Mouse (Mus musculus) small intestine, adult 2 months (tissue): ENCODE data around the gene Slc4a4. TPM values are rescaled to one million over a fixed set of nuclear protein-coding genes. Genes with fewer than 3 reads are reported as not detected.

Experiments used
- H3K27ac ChIP-seq: fragments of 200-500 bp; 2 replicates; pipeline ENCODE4 v1.5.1; 2012; ENCODE audit warnings: low read depth, low read length, control low read depth, inconsistent platforms; ENCODE audit not compliant: insufficient read depth
- H3K27me3 ChIP-seq: fragments of 200-500 bp; 2 replicates; pipeline ENCODE4 v1.6.1; 2012; ENCODE audit warnings: mild to moderate bottlenecking, moderate library complexity, low read length, inconsistent platforms; ENCODE audit not compliant: control insufficient read depth, insufficient read depth
- H3K36me3 ChIP-seq: fragments of 200-500 bp; 2 replicates; pipeline ENCODE4 v1.6.1; 2012; ENCODE audit warnings: mild to moderate bottlenecking, low read length, control low read depth, inconsistent platforms; ENCODE audit not compliant: control insufficient read depth, insufficient read depth
- H3K4me1 ChIP-seq: fragments of 200-500 bp; 2 replicates; pipeline ENCODE4 v1.6.1; 2012; ENCODE audit warnings: low read length, inconsistent platforms, mixed read lengths; ENCODE audit not compliant: control insufficient read depth, insufficient read depth, insufficient read length
- H3K4me3 ChIP-seq: fragments of 200-500 bp; 2 replicates; pipeline ENCODE4 v1.5.1; 2012; ENCODE audit warnings: low read depth, mild to moderate bottlenecking, control low read depth, inconsistent platforms, low read length, moderate library complexity
- CTCF ChIP-seq: fragments of 200-500 bp; IDR thresholded peaks from 2 replicates; pipeline ENCODE4 v1.5.1; 2012; ENCODE audit warnings: low read depth, mild to moderate bottlenecking, control low read depth, inconsistent platforms, low read length, moderate library complexity, mixed read lengths; ENCODE audit not compliant: insufficient replicate concordance, insufficient read length; ENCODE audit errors: extremely low read depth
- POLR2A ChIP-seq: fragments of 200-500 bp; IDR thresholded peaks from 2 replicates; pipeline ENCODE4 v1.6.1; 2012; ENCODE audit warnings: low read depth, mild to moderate bottlenecking, control low read depth, inconsistent platforms, low read length, moderate library complexity
- WGBS: fragments of 180-500 bp; shearing (Covaris S2); methylation state at CpG from one replicate; pipeline ENCODE4 v1.1.7; 2018; 5-methylcytosine and 5-hydroxymethylcytosine counted together
- polyA plus RNA-seq: library from polyadenylated mRNA; depleted of rRNA; stranded (reverse); fragments of >200 nt; gene quantifications from 2 replicates; pipeline ENCODE4 v1.2.3, GENCODE M21; 2012

Gene Slc4a4
- polyA plus RNA-seq, 1 experiment: 15.3 TPM

DNA sequence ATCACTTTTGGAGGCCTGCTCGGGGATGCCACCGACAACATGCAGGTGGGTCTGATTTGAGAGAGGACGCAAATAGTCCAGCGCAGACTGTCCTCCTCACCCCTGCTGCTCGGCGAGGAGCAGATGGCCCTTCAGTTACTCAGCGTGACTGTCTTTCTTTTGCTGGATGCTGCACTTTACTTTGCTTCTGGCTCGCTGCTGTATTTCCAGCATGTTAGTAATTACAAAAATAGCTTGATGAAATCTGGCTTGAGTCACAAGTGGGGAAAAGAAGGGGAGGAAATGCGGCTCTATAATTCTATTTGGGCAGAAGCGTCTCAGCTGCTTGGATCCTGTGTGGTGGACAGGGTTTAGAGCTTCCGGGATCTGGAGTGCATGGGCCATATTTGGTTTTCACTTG lies 249.2 kb downstream of the Slc4a4 start:
- H3K4me3 ChIP-seq: no peak overlapping the region
- H3K36me3 ChIP-seq: peaks cover 20% of the 10 kb centered on the region
- H3K27me3 ChIP-seq: no peaks in the 10 kb centered on the region
- H3K4me1 ChIP-seq: no peaks in the 10 kb centered on the region
- WGBS: 86% methylated on average over 11 of the region's 11 CpGs
- H3K27ac ChIP-seq: no peak overlapping the region
- TF ChIP-seq CTCF: no peak
- TF ChIP-seq POLR2A: no peak

GRCm38 (mm10) chr5:89140070-89140469 lies 253.5 kb downstream of the Slc4a4 start:
- Histone ChIP-seq H3K4me3 (no peak overlapping the region), H3K27me3 (no peaks in the 10 kb centered on the region), H3K36me3 (peaks cover 20% of the 10 kb centered on the region), H3K27ac (no peak overlapping the region), H3K4me1 (no peaks in the 10 kb centered on the region)
- TF ChIP-seq POLR2A (no peak), CTCF (no peak)
- WGBS: 96% methylated on average over 2 of the region's 2 CpGs

- H3K4me3 ChIP-seq: no peak overlapping the region
- no peaks in the 10 kb centered on the region for H3K27me3 ChIP-seq
- H3K4me1 ChIP-seq: peaks cover 2% of the 10 kb centered on the region; the same call in 1 of the 2 replicates
- peaks cover 12% of the 10 kb centered on the region for H3K36me3 ChIP-seq
- H3K27ac ChIP-seq: no peak overlapping the region
- 87% methylated on average over 2 of the region's 2 CpGs for WGBS
- no peak for TF ChIP-seq POLR2A
Observed at GRCm38 (mm10) chr5:89141761-89142160, 255.1 kb downstream of the Slc4a4 start.

DNA sequence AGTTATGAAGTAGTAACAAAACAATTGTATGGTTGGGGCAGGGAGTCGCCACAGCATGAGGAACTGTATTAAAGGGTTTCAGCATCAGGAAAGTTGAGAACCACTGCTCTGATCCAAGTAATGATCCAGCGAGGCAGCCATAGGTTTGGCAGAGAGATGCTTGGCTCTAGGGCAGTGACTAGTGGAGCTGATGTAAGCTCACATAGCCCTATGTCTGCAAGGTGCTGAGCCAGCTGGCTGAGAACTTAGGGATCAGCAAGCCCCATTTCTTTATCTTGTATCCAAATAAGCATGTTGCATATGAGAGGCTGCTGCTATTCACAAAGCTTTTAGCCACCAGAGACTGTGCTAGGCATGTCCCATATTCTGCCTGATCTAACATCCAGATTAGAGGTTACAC lies 259.7 kb downstream of the Slc4a4 start:
- Histone ChIP-seq H3K36me3 (peaks cover 10% of the 10 kb centered on the region; the same call in 1 of the 2 replicates), H3K27me3 (no peaks in the 10 kb centered on the region), H3K27ac (no peak overlapping the region), H3K4me1 (peaks cover 4% of the 10 kb centered on the region; the same call in 1 of the 2 replicates), H3K4me3 (no peak overlapping the region)
- 94% methylated on average over 2 of the region's 2 CpGs for WGBS
- TF ChIP-seq POLR2A: no peak
- no peak for TF ChIP-seq CTCF

DNA sequence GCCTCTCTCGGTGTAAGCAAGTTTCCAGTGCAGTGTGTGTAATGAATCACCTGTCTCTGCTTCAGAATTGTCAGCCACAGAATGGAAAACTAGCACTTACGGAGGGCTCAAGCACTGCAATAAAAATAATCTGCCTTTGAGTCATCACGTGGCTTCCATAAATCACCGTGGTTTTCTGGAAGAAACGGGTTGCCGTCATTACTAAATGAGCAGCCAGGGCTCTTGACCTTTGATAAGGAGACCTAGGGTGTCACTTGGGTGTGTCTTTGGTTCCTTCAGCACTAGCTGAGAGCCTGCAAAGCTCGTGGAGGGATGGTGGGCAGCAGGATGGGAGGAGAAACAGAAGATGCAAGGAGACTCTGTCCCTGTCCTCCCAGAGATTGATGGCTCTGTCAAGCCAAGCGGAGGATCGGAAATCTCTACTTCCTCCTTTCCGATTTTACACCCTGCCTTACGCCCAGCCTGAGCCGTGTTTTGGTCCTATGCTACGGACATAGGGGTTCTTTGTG lies 260.7 kb downstream of the Slc4a4 start:
- Histone ChIP-seq H3K4me1 (peaks cover 4% of the 10 kb centered on the region; the same call in 1 of the 2 replicates), H3K27ac (no peak overlapping the region), H3K27me3 (no peaks in the 10 kb centered on the region), H3K36me3 (peaks cover 15% of the 10 kb centered on the region), H3K4me3 (no peak overlapping the region)
- TF ChIP-seq CTCF: no peak
- TF ChIP-seq POLR2A: no peak
- 9% methylated on average over 13 of the region's 13 CpGs for WGBS

- Histone ChIP-seq H3K27me3 (no peaks in the 10 kb centered on the region), H3K27ac (no peak overlapping the region)
Observed at GRCm38 (mm10) chr5:89149436-89150040, 262.9 kb downstream of the Slc4a4 start.

GRCm38 (mm10) chr5:89151076-89151475 lies 264.5 kb downstream of the Slc4a4 start:
- Histone ChIP-seq H3K27me3 (no peaks in the 10 kb centered on the region), H3K4me1 (peaks cover 4% of the 10 kb centered on the region; the same call in 1 of the 2 replicates), H3K27ac (no peak overlapping the region), H3K4me3 (no peak overlapping the region), H3K36me3 (peaks cover 14% of the 10 kb centered on the region)
- 87% methylated on average over 3 of the region's 3 CpGs for WGBS
- TF ChIP-seq POLR2A: no peak

More at GRCm38 (mm10) chr5:89149436-89150040, 262.9 kb downstream of the Slc4a4 start:
- WGBS: 9% methylated on average over 2 of the region's 2 CpGs
- Histone ChIP-seq H3K36me3 (peaks cover 15% of the 10 kb centered on the region), H3K4me3 (no peak overlapping the region), H3K4me1 (peaks cover 4% of the 10 kb centered on the region; the same call in 1 of the 2 replicates)
- no peak for TF ChIP-seq CTCF
- no peak for TF ChIP-seq POLR2A
